Mouse (Mus musculus) kidney, embryonic 16.5 days (tissue): ENCODE measurements at regions not wholly inside any gene's neighbourhood (a gene's known extent, or its start where the extent isn't known, plus 50 kb on each side); places are given as distances from the start of the nearest gene placed in this dataset.
A peak's percentile ranks its signal among the peaks of the same experiment; 100 is the strongest.

Experiments
- ATAC-seq: fragments of 200-750 bp; cut with Nextera tagmentation; 2 replicates; pipeline ENCODE4 v1.8.0; 2017; ENCODE audit warnings: moderate TSS enrichment; ENCODE audit not compliant: low FRiP score, low TSS enrichment
- H3K27ac ChIP-seq: fragments of 300-500 bp; sonication (generic); 2 replicates; pipeline ENCODE4 v1.5.1; 2014; ENCODE audit warnings: low read length
- H3K27me3 ChIP-seq: fragments of 300-500 bp; sonication (generic); 2 replicates; pipeline ENCODE4 v1.6.1; 2014; ENCODE audit warnings: low read length, control low read depth, mixed read lengths; ENCODE audit not compliant: insufficient read depth
- H3K36me3 ChIP-seq: fragments of 300-500 bp; sonication (generic); 2 replicates; pipeline ENCODE4 v1.6.1; 2014; ENCODE audit warnings: low read length, control low read depth, mixed read lengths; ENCODE audit not compliant: insufficient read depth
- H3K4me1 ChIP-seq: fragments of 300-500 bp; sonication (generic); 2 replicates; pipeline ENCODE4 v1.6.1; 2014; ENCODE audit warnings: low read length, control low read depth, mixed read lengths; ENCODE audit not compliant: insufficient read depth
- H3K4me2 ChIP-seq: fragments of 300-500 bp; sonication (generic); replicated peaks from 2 replicates; pipeline ENCODE4 v1.6.1; 2014; ENCODE audit warnings: low read depth, low read length
- H3K4me3 ChIP-seq: fragments of 300-500 bp; sonication (generic); 2 replicates; pipeline ENCODE4 v1.5.1; 2014; ENCODE audit warnings: mild to moderate bottlenecking, low read length
- H3K9ac ChIP-seq: fragments of 300-500 bp; sonication (generic); replicated peaks from 2 replicates; pipeline ENCODE4 v1.6.1; 2014; ENCODE audit warnings: low read length
- H3K9me3 ChIP-seq: fragments of 300-500 bp; sonication (generic); 2 replicates; pipeline ENCODE4 v1.6.1; 2016; ENCODE audit warnings: low read length, control low read depth
- WGBS: fragments of 180-500 bp; shearing (Covaris S2); extraction: QIAGEN DNeasy Blood & Tissue Kit; methylation state at CpG from one replicate; pipeline ENCODE4 v1.1.7; 2014; 5-methylcytosine and 5-hydroxymethylcytosine counted together

DNA sequence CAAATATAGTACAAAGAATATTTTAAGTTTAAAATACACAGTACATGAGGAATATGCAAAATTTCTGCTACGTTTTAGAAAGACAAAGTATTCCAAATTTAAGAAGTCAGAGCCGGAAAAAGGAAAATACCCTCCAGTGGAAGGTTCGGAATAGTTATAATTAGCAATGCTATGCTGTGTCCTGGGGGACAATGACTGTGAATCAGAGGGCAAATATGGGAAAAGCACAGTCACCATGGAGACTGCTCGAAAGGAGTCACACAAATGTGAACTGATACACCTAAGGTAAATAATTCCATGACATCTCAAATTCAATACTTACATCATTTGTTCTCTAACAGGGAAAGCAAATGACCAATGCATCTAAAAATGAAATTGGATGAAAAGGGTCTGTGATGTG is 707.0 kb upstream of the Nectin3 start:
- no peak overlapping the region for H3K4me2 ChIP-seq
- no peaks in the 10 kb centered on the region for H3K4me1 ChIP-seq
- H3K36me3 ChIP-seq = no peaks in the 10 kb centered on the region
- H3K27ac ChIP-seq = no peak overlapping the region
- no peaks in the 10 kb centered on the region for H3K9me3 ChIP-seq
- WGBS = 81% methylated on average over 4 of the region's 4 CpGs
- ATAC-seq = no peak
- no peak overlapping the region for H3K9ac ChIP-seq
- no peak overlapping the region for H3K4me3 ChIP-seq
- H3K27me3 ChIP-seq = no peaks in the 10 kb centered on the region

DNA sequence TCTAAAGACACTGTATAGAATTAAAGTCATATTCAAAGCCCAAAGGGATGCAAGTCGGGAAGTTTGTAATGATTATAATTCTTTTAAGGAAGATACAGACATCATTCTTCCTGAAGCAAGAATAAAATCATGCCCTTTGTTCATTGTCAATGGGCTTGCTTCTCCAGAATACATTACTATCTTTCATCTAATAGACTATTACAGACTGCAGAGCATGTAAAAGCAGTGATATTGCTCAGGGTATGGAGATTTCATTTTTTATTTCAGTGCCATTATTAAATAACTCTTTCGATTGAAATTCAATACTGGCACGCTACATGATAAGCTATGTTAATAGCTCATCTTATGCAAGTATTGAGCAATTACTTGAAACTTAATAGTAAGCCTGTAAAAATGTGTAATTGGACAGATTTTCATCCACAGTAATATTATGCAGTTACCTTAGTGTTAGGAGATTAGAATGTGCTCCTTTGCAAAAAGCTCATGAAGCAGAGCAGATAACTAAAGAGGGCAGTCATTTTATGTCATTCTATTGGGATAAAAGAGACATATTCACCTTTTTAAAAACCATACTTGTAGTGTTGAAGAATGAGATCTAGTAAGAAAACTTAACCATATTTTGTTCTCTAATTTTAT is 706.5 kb upstream of the Nectin3 start:
- Histone ChIP-seq H3K9me3 (no peaks in the 10 kb centered on the region), H3K36me3 (no peaks in the 10 kb centered on the region), H3K4me2 (no peak overlapping the region), H3K27ac (no peak overlapping the region), H3K9ac (no peak overlapping the region), H3K27me3 (no peaks in the 10 kb centered on the region), H3K4me3 (no peak overlapping the region), H3K4me1 (no peaks in the 10 kb centered on the region)
- WGBS = 81% methylated on average over 3 of the region's 3 CpGs
- ATAC-seq = no peak

DNA sequence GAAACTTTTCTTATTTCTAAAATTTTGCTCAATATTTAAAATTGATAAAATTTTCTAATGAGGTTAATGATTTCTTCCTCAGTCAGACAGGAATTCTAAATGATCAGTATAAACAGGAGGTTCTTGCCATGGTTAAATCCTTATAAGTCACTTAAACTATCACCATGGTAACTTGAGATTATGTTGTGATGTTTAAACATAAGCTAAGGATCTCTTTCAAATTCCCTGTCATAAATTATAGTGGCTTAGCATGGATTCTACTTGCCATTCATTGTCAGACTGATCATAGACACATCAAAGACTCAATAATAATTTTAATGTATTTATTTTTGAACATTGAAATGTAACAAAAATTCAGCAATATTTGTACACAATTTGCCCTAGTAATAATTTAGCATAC is 705.7 kb upstream of the Nectin3 start:
- H3K9ac ChIP-seq = no peak overlapping the region
- H3K4me1 ChIP-seq = no peaks in the 10 kb centered on the region
- H3K4me2 ChIP-seq = no peak overlapping the region
- no peaks in the 10 kb centered on the region for H3K9me3 ChIP-seq
- no peaks in the 10 kb centered on the region for H3K27me3 ChIP-seq
- no peak for ATAC-seq
- no peak overlapping the region for H3K27ac ChIP-seq
- H3K4me3 ChIP-seq = no peak overlapping the region
- H3K36me3 ChIP-seq = no peaks in the 10 kb centered on the region

DNA sequence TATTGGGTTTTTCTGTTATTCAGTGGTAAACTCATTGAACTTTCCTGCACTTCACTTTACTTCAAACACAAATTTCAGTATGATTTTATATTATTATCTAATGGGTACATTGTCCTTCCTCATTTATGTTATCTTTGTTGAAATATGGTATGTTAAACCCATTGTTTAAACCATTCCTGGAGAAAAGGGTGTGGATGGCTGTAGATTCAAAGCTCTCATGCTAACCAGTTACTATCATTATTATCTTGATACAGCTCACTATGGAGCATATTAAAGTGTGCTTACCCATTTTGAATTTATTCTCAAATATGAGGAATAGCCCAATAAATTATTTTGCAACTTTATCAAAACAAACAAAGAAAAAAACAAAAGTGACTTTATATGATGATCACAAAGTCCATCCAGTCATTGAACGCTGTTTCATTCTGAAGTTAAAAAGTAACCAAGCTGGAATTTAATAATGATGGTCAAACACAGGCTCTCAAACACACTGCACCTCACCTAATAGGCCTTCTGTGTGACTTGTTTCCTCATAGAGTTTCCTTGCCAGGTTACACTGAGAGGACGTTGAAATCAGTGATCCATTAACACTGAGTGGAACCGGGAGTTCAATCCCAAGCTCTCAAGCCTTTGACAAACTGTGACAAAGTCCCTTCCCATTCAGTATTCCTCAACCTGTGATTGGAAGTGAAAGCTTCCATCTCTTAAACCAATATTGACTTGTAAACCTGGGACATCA is 673.3 kb upstream of the Nectin3 start:
- ATAC-seq = 0 out of 2 replicates have a peak, but pooled peaks have one; percentile 63
- WGBS = 65% methylated on average over 3 of the region's 3 CpGs

DNA sequence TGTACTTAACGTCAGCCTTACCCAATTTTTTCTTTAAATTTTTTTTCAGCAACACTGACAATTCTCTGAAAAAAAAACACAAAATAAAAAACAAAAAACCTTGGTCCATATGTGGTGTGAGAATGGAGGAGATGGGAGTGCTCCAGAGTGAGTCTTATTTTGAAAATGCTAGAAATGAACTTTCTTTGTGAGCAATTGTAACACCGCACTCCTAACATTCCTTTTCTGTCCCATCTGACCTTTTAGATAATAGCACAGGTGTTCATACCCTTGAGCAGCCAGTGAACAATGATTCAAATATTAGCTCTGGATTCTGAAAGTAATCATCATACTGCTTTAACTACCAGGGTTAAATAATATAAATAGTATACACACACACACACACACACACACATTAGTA is 666.2 kb upstream of the Nectin3 start:
- 79% methylated on average over 2 of the region's 2 CpGs for WGBS
- no peak for ATAC-seq
- H3K9me3 ChIP-seq = no peaks in the 10 kb centered on the region
- no peaks in the 10 kb centered on the region for H3K27me3 ChIP-seq
- no peak overlapping the region for H3K4me2 ChIP-seq
- no peaks in the 10 kb centered on the region for H3K36me3 ChIP-seq
- no peaks in the 10 kb centered on the region for H3K4me1 ChIP-seq
- H3K27ac ChIP-seq = no peak overlapping the region
- H3K4me3 ChIP-seq = no peak overlapping the region
- no peak overlapping the region for H3K9ac ChIP-seq

More for the DNA sequence above, 673.3 kb upstream of the Nectin3 start:
- H3K4me3 ChIP-seq = no peak overlapping the region
- no peaks in the 10 kb centered on the region for H3K9me3 ChIP-seq
- no peaks in the 10 kb centered on the region for H3K27me3 ChIP-seq
- H3K36me3 ChIP-seq = no peaks in the 10 kb centered on the region
- no peak overlapping the region for H3K27ac ChIP-seq
- no peak overlapping the region for H3K4me2 ChIP-seq
- no peak overlapping the region for H3K9ac ChIP-seq
- no peaks in the 10 kb centered on the region for H3K4me1 ChIP-seq
